Mouse (Mus musculus): Measurements from ENCODE around the gene Bpifb4.

The Bpifb4 gene

GRCm38 (mm10) chr2:154005094-154005493 is 67.1 kb downstream of the Bpifb4 start:
- no peak for DNase-seq (ENCODE audit: low read depth, low spot score)

GRCm38 (mm10) chr2:154005734-154006133 is 67.7 kb downstream of the Bpifb4 start:
- no peak for DNase-seq (ENCODE audit: low read depth, low spot score)

GRCm38 (mm10) chr2:154006331-154006730 is 68.3 kb downstream of the Bpifb4 start:
- no peak for DNase-seq (ENCODE audit: low read depth, low spot score)

GRCm38 (mm10) chr2:154007381-154007780 is 69.4 kb downstream of the Bpifb4 start:
- DNase-seq (ENCODE audit: low read depth, low spot score), result no peak

GRCm38 (mm10) chr2:154007965-154008364 is 70.0 kb downstream of the Bpifb4 start, which contains the start of gene Bpifa2:
Gene Bpifa2, plus strand, starts transcription at chr2:154008265.
- no peak for DNase-seq (ENCODE audit: low read depth, low spot score)

All from CD4-positive, CD25-positive, alpha-beta regulatory T cell, adult 2 months (primary cell).